Mouse (Mus musculus) limb, embryonic 14.5 days (tissue): ENCODE data around the gene Gpr87. TPM values are rescaled to one million over a fixed set of nuclear protein-coding genes. Genes with fewer than 3 reads are reported as not detected.
"Not testable (repeated sequence)": the region's sequence is repeated elsewhere in the genome, so short reads cannot be mapped to it uniquely, and the experiment has no call there.

Source experiments
- ATAC-seq: fragments of 200-750 bp; cut with Nextera tagmentation; 2 replicates; pipeline ENCODE4 v1.8.0; 2017; ENCODE audit warnings: low read depth, moderate number of reproducible peaks, moderate TSS enrichment; ENCODE audit not compliant: low FRiP score
- DNase-seq: peaks from one replicate; pipeline ENCODE4 v3.0.0-alpha.2; 2015; ENCODE audit warnings: low spot score
- H3K27ac ChIP-seq: fragments of 300-500 bp; sonication (generic); replicated peaks from 2 replicates; pipeline ENCODE4 v1.5.1; 2014; ENCODE audit warnings: low read depth, mild to moderate bottlenecking, low read length, moderate library complexity, mixed read lengths
- H3K27me3 ChIP-seq: fragments of 300-500 bp; sonication (generic); 2 replicates; pipeline ENCODE4 v1.6.1; 2014; ENCODE audit warnings: low read length, mixed read lengths; ENCODE audit not compliant: control insufficient read depth, insufficient read depth
- H3K36me3 ChIP-seq: fragments of 300-500 bp; sonication (generic); 2 replicates; pipeline ENCODE4 v1.6.1; 2014; ENCODE audit warnings: mild to moderate bottlenecking, low read length, moderate library complexity, mixed read lengths; ENCODE audit not compliant: control insufficient read depth, insufficient read depth
- H3K4me1 ChIP-seq: fragments of 300-500 bp; sonication (generic); 2 replicates; pipeline ENCODE4 v1.6.1; 2014; ENCODE audit warnings: antibody characterized with exemption, low read length, mixed read lengths; ENCODE audit not compliant: control insufficient read depth, insufficient read depth
- H3K4me2 ChIP-seq: fragments of 300-500 bp; sonication (generic); replicated peaks from 2 replicates; pipeline ENCODE4 v1.6.1; 2014; ENCODE audit warnings: low read depth, mild to moderate bottlenecking, low read length, moderate library complexity; ENCODE audit not compliant: severe bottlenecking
- H3K4me3 ChIP-seq: fragments of 300-500 bp; sonication (generic); replicated peaks from 2 replicates; pipeline ENCODE4 v1.5.1; 2014; ENCODE audit warnings: low read length
- H3K9ac ChIP-seq: fragments of 300-500 bp; sonication (generic); 2 replicates; pipeline ENCODE4 v1.6.1; 2014; ENCODE audit warnings: mild to moderate bottlenecking, low read depth, low read length, moderate library complexity; ENCODE audit not compliant: severe bottlenecking
- H3K9me3 ChIP-seq: fragments of 300-500 bp; sonication (generic); 2 replicates; pipeline ENCODE4 v1.6.1; 2016; ENCODE audit warnings: low read length; ENCODE audit not compliant: control insufficient read depth
- POLR2A ChIP-seq: fragments of 200-500 bp; IDR thresholded peaks from 2 replicates; pipeline ENCODE4 v1.8.0; 2012; ENCODE audit warnings: inconsistent platforms, mild to moderate bottlenecking, moderate library complexity, borderline replicate concordance; ENCODE audit not compliant: insufficient read depth, insufficient read length; ENCODE audit errors: extremely low read depth
- WGBS: fragments of 180-500 bp; shearing (Covaris S2); extraction: QIAGEN DNeasy Blood & Tissue Kit; methylation state at CpG from one replicate; pipeline ENCODE4 v1.1.7; 2014; 5-methylcytosine and 5-hydroxymethylcytosine counted together
- polyA plus RNA-seq, 2 experiments: library from polyadenylated mRNA; depleted of rRNA in 1 of 2; stranded (reverse) in 1 of 2; unstranded in 1 of 2; fragments of >200 nt; fragmentation: Nextera tagmentation in 1 of 2; extraction: Ambion mirVana in 1 of 2; gene quantifications; 2 replicates each; pipeline versions ENCODE4 v1.2.1 to v1.2.3; 2012 to 2014

The Gpr87 gene
- polyA plus RNA-seq, 2 experiments, result 6.3 to 20.4 TPM

DNA sequence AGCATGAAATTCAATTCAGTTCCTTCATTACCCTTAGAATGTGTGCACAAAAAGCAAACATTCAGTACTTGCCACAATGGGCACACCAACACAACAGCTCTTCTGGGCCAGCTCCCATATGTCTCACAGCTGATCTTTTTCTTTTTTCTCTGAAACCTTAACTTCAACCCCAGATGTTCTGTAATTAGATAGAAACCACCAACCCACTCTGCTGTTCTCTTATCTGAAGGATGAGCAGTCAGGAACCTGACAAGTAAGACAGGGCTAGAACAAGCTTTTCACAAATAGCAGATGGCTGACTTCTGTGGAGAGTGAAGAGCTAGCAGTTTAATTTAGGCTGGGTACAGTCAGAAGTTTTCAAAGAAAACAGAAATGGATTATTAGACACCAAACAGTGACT, 45.3 kb downstream of the Gpr87 start:
- Histone ChIP-seq H3K9ac (no peak overlapping the region), H3K4me3 (no peak overlapping the region), H3K27me3 (no peaks in the 10 kb centered on the region), H3K27ac (no peak overlapping the region), H3K9me3 (no peaks in the 10 kb centered on the region), H3K4me1 (no peaks in the 10 kb centered on the region), H3K4me2 (no peak overlapping the region), H3K36me3 (no peaks in the 10 kb centered on the region)
- no peak for ATAC-seq
- no peak for DNase-seq
- no peak for TF ChIP-seq POLR2A

DNA sequence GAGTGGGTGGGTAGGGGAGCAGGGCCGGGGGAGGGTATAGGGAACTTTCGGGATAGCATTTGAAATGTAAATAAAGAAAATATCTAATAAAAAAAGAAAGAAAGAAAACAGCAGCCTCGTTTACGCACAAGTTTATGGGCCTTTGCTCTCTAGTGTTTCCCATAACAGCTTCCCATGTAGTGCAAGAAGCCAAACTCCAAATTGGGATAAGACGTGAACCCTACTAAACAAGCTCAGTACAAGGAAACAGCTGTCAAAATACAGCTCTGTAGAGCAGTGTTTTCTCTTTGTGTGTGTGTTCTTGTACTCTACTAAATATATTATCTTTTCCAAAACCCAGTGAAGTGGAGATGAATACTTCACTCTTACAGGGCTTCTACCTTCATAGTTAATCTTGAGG, 49.7 kb downstream of the Gpr87 start:
- no peaks in the 10 kb centered on the region for H3K4me1 ChIP-seq
- no peak overlapping the region for H3K27ac ChIP-seq
- ATAC-seq (no peak), DNase-seq (no peak)
- no peaks in the 10 kb centered on the region for H3K9me3 ChIP-seq
- no peak overlapping the region for H3K9ac ChIP-seq
- no peak overlapping the region for H3K4me3 ChIP-seq
- H3K27me3 ChIP-seq, result no peaks in the 10 kb centered on the region
- 38% methylated on average over 5 of the region's 5 CpGs for WGBS
- no peak for TF ChIP-seq POLR2A
- no peak overlapping the region for H3K4me2 ChIP-seq
- H3K36me3 ChIP-seq, result no peaks in the 10 kb centered on the region

GRCm38 (mm10) chr3:59141507-59142305, 53.2 kb downstream of the Gpr87 start:
- H3K4me2 ChIP-seq, result no peak overlapping the region
- 77% methylated on average over 8 of the region's 8 CpGs for WGBS

DNA sequence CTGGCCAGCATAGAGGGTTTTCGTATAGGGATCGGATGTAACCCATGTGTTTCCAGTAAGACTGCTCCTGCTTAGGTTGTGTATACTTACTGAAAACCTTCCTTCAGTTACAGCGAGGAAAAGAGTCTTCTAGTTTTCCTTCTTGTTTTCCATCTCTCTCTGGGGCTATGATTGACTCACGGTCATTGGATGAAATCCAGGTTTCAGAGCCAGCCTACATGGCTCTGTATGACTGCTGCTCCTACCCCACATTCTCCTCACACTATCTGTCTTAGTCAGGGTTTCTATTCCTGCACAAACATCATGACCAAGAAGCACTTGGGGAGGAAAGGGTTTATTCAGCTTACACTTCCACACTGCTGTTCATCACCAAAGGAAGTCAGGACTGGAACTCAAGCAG, 54.0 kb downstream of the Gpr87 start:
- not testable (repeated sequence) for H3K9me3 ChIP-seq, ATAC-seq, H3K27ac ChIP-seq, H3K4me1 ChIP-seq, H3K4me3 ChIP-seq, H3K9ac ChIP-seq, H3K36me3 ChIP-seq, H3K4me2 ChIP-seq, H3K27me3 ChIP-seq, DNase-seq
- WGBS, result 85% methylated on average over 4 of the region's 4 CpGs

More at GRCm38 (mm10) chr3:59141507-59142305, 53.2 kb downstream of the Gpr87 start:
- Histone ChIP-seq H3K9me3 (no peaks in the 10 kb centered on the region), H3K4me3 (no peak overlapping the region), H3K4me1 (no peaks in the 10 kb centered on the region), H3K27ac (no peak overlapping the region), H3K36me3 (no peaks in the 10 kb centered on the region), H3K9ac (no peak overlapping the region), H3K27me3 (no peaks in the 10 kb centered on the region)
- DNase-seq, result no peak
- no peak for ATAC-seq
- no peak for TF ChIP-seq POLR2A

GRCm38 (mm10) chr3:59140115-59140514, 54.8 kb downstream of the Gpr87 start:
- DNase-seq (no peak), ATAC-seq (no peak)
- H3K4me3 ChIP-seq, result no peak overlapping the region
- no peak overlapping the region for H3K27ac ChIP-seq
- no peaks in the 10 kb centered on the region for H3K27me3 ChIP-seq
- no peak overlapping the region for H3K4me2 ChIP-seq
- 56% methylated on average over 2 of the region's 2 CpGs for WGBS
- H3K36me3 ChIP-seq, result no peaks in the 10 kb centered on the region
- no peaks in the 10 kb centered on the region for H3K4me1 ChIP-seq
- no peak overlapping the region for H3K9ac ChIP-seq
- no peaks in the 10 kb centered on the region for H3K9me3 ChIP-seq
- no peak for TF ChIP-seq POLR2A
